Mouse (Mus musculus) megakaryocyte, embryonic 14.5 days (primary cell): Measurements from ENCODE around the gene Axdnd1.

Source experiments
- FLI1 ChIP-seq: IDR thresholded peaks from 2 replicates; pipeline ENCODE4 v1.6.1; 2012; ENCODE audit warnings: low read length, inconsistent platforms, mixed read lengths
- GATA1 ChIP-seq: IDR thresholded peaks from 3 replicates; pipeline ENCODE4 v1.6.1; 2012; ENCODE audit warnings: mixed read lengths, low read length, inconsistent platforms, borderline replicate concordance

- no peak for TF ChIP-seq GATA1
- no peak for TF ChIP-seq FLI1
Measured at GRCm38 (mm10) chr1:156365740-156366139, 55.2 kb downstream of the Axdnd1 start, which contains the start of gene Gm2000.
